Mouse (Mus musculus) heart, postnatal 0 days (tissue): ENCODE results near the gene Cd63. TPM values are rescaled to one million over a fixed set of nuclear protein-coding genes. Genes with fewer than 3 reads are reported as not detected.

ENCODE experiments used
- ATAC-seq: fragments of 200-750 bp; cut with Nextera tagmentation; 2 replicates; pipeline ENCODE4 v1.8.0; 2017; ENCODE audit warnings: low read depth, moderate number of reproducible peaks, moderate library complexity; ENCODE audit not compliant: insufficient read depth
- DNase-seq: peaks from one replicate; pipeline ENCODE4 v3.0.0-alpha.2; 2016; ENCODE audit warnings: low spot score
- H3K27ac ChIP-seq: fragments of 300-500 bp; sonication (generic); 2 replicates; pipeline ENCODE4 v1.5.1; 2014; ENCODE audit warnings: low read depth, mild to moderate bottlenecking
- H3K27me3 ChIP-seq: fragments of 300-500 bp; sonication (generic); 2 replicates; pipeline ENCODE4 v1.6.1; 2014; ENCODE audit warnings: low read length, mixed read lengths; ENCODE audit not compliant: control insufficient read depth, insufficient read depth
- H3K36me3 ChIP-seq: fragments of 300-500 bp; sonication (generic); replicated peaks from 2 replicates; pipeline ENCODE4 v1.6.1; 2014; ENCODE audit warnings: low read length, mixed read lengths; ENCODE audit not compliant: control insufficient read depth, insufficient read depth
- H3K4me1 ChIP-seq: fragments of 300-500 bp; sonication (generic); 2 replicates; pipeline ENCODE4 v1.6.1; 2014; ENCODE audit warnings: antibody characterized with exemption; ENCODE audit not compliant: control insufficient read depth, insufficient read depth
- H3K4me2 ChIP-seq: fragments of 300-500 bp; sonication (generic); 2 replicates; pipeline ENCODE4 v1.6.1; 2014; ENCODE audit warnings: low read depth, mild to moderate bottlenecking, low read length, moderate library complexity
- H3K4me3 ChIP-seq: fragments of 300-500 bp; sonication (generic); 2 replicates; pipeline ENCODE4 v1.5.1; 2014; ENCODE audit warnings: low read depth, low read length
- H3K9ac ChIP-seq: fragments of 300-500 bp; sonication (generic); replicated peaks from 2 replicates; pipeline ENCODE4 v1.6.1; 2014; ENCODE audit warnings: low read depth, low read length, mixed read lengths
- H3K9me3 ChIP-seq: fragments of 300-500 bp; sonication (generic); replicated peaks from 2 replicates; pipeline ENCODE4 v1.6.1; 2016; ENCODE audit warnings: low read length; ENCODE audit not compliant: control insufficient read depth
- CTCF ChIP-seq: IDR thresholded peaks from 2 replicates; pipeline ENCODE4 v1.5.1; 2016; ENCODE audit warnings: antibody characterized with exemption, control low read depth, low read depth
- EP300 ChIP-seq: IDR thresholded peaks from 2 replicates; pipeline ENCODE4 v1.6.1; 2016; ENCODE audit warnings: antibody characterized with exemption, low read depth
- WGBS: fragments of 180-500 bp; shearing (Covaris S2); extraction: QIAGEN DNeasy Blood & Tissue Kit; methylation state at CpG from one replicate; pipeline ENCODE4 v1.1.7; 2014; 5-methylcytosine and 5-hydroxymethylcytosine counted together
- polyA plus RNA-seq: library from polyadenylated mRNA; unstranded; fragments of >200 nt; fragmentation: Nextera tagmentation; extraction: Ambion mirVana; gene quantifications from 2 replicates; pipeline ENCODE4 v1.2.1, GENCODE M21; 2015
- total RNA-seq: library from RNA; depleted of rRNA; stranded (reverse); fragments of >200 nt; gene quantifications from 2 replicates; pipeline ENCODE4 v1.2.3, GENCODE M21; 2014; ENCODE audit warnings: low replicate concordance

Gene Cd63
- total and polyA plus RNA-seq, 2 experiments from 2014 or later, result 72.6 to 381 TPM

- no peak for DNase-seq
- 50% methylated on average over 7 of the region's 7 CpGs for WGBS
- peaks cover 30% of the 10 kb centered on the region for H3K36me3 ChIP-seq
- no peak overlapping the region; the same call in 1 of the 2 replicates for H3K27ac ChIP-seq
- no peak overlapping the region for H3K4me2 ChIP-seq
- peaks cover 12% of the 10 kb centered on the region for H3K4me1 ChIP-seq
- no peak for TF ChIP-seq EP300
- TF ChIP-seq CTCF, result no peak
- no peak for ATAC-seq
- no peak overlapping the region for H3K9ac ChIP-seq
- no peak overlapping the region for H3K4me3 ChIP-seq
- no peaks in the 10 kb centered on the region for H3K27me3 ChIP-seq
- no peaks in the 10 kb centered on the region for H3K9me3 ChIP-seq
These were observed 17.5 kb downstream of the Cd63 start for GRCm38 (mm10) chr10:128918246-128918645.

GRCm38 (mm10) chr10:128919203-128919631, 18.4 kb downstream of the Cd63 start:
- H3K4me3 ChIP-seq, result no peak overlapping the region
- peak overlapping the region; percentile 22; the same call in 1 of the 2 replicates for H3K27ac ChIP-seq
- H3K27me3 ChIP-seq, result no peaks in the 10 kb centered on the region
- no peak overlapping the region for H3K4me2 ChIP-seq
- WGBS, result 33% methylated on average over 6 of the region's 6 CpGs
- H3K9ac ChIP-seq, result 0 out of 2 replicates have a peak overlapping the region, but pooled peaks have one; percentile 26
- H3K4me1 ChIP-seq, result peaks cover 20% of the 10 kb centered on the region
- H3K9me3 ChIP-seq, result no peaks in the 10 kb centered on the region
- no peak for ATAC-seq
- no peak for DNase-seq
- no peak for TF ChIP-seq CTCF
- no peak for TF ChIP-seq EP300
- peaks cover 27% of the 10 kb centered on the region for H3K36me3 ChIP-seq

GRCm38 (mm10) chr10:128919966-128920365, 19.2 kb downstream of the Cd63 start:
- Histone ChIP-seq H3K36me3 (peaks cover 21% of the 10 kb centered on the region), H3K4me3 (no peak overlapping the region), H3K4me2 (no peak overlapping the region), H3K4me1 (peaks cover 21% of the 10 kb centered on the region), H3K9me3 (no peaks in the 10 kb centered on the region), H3K27me3 (no peaks in the 10 kb centered on the region), H3K9ac (no peak overlapping the region), H3K27ac (peak overlapping the region; percentile 91)
- no peak for TF ChIP-seq EP300
- no peak for TF ChIP-seq CTCF
- 72% methylated on average over 7 of the region's 7 CpGs for WGBS
- no peak for ATAC-seq
- no peak for DNase-seq

- H3K9me3 ChIP-seq, result no peaks in the 10 kb centered on the region
- no peaks in the 10 kb centered on the region for H3K27me3 ChIP-seq
- peaks cover 21% of the 10 kb centered on the region for H3K4me1 ChIP-seq
- no peak for TF ChIP-seq CTCF
- H3K4me3 ChIP-seq, result no peak overlapping the region
- no peak overlapping the region for H3K9ac ChIP-seq
- peak overlapping the region; percentile 91 for H3K27ac ChIP-seq
- no peak overlapping the region for H3K4me2 ChIP-seq
- ATAC-seq (no peak), DNase-seq (no peak)
- peaks cover 21% of the 10 kb centered on the region for H3K36me3 ChIP-seq
- 46% methylated on average over 3 of the region's 3 CpGs for WGBS
These were observed 20.0 kb downstream of the Cd63 start for GRCm38 (mm10) chr10:128920736-128921161.

- DNase-seq (no peak), ATAC-seq (no peak)
- no peak overlapping the region for H3K4me2 ChIP-seq
- peaks cover 18% of the 10 kb centered on the region for H3K36me3 ChIP-seq
- no peaks in the 10 kb centered on the region for H3K9me3 ChIP-seq
- H3K4me1 ChIP-seq, result peaks cover 21% of the 10 kb centered on the region
- no peaks in the 10 kb centered on the region for H3K27me3 ChIP-seq
- H3K9ac ChIP-seq, result no peak overlapping the region
- H3K27ac ChIP-seq, result peak overlapping the region; percentile 91
- TF ChIP-seq CTCF (no peak), EP300 (no peak)
- 75% methylated on average over 1 of the region's 1 CpGs for WGBS
- H3K4me3 ChIP-seq, result no peak overlapping the region
These were observed 20.5 kb downstream of the Cd63 start for GRCm38 (mm10) chr10:128921251-128921650.
